Mouse (Mus musculus): ENCODE measurements around the gene Slc27a5.

GRCm38 (mm10) chr7:13039181-13039580, 41.2 kb upstream of the Slc27a5 start:
- no peak for TF ChIP-seq ZC3H11A (IDR thresholded peaks at IDR 0.05; ENCODE audit: borderline replicate concordance, low read depth, low read length)
- no peak for TF ChIP-seq ZNF384 (IDR thresholded peaks at IDR 0.05; ENCODE audit: low read depth, low read length)
- TF ChIP-seq MAFK (IDR thresholded peaks at IDR 0.05; ENCODE audit: insufficient read depth, low read depth, low read length) = no peak
